Mouse (Mus musculus) heart, adult 18-20 months (tissue): ENCODE data around the gene Ptprn2. TPM values are rescaled to one million over a fixed set of nuclear protein-coding genes. Genes with fewer than 3 reads are reported as not detected.
A peak's percentile ranks its signal among the peaks of the same experiment; 100 is the strongest.

Experiments
- DNase-seq, 2 experiments: peaks; one replicate each; pipeline ENCODE4 v3.0.0; 2021 to 2022; ENCODE audit warnings: mixed read lengths in 1 of 2
- total RNA-seq, 2 experiments: library from RNA; stranded (reverse); gene quantifications; 2 replicates each; pipeline ENCODE4 v1.2.3; 2021

The Ptprn2 gene
- total RNA-seq, 2 experiments from 2014 or later, result 0.07 to 0.18 TPM

GRCm38 (mm10) chr12:116989144-116989543 lies 503.6 kb downstream of the Ptprn2 start:
- DNase-seq, result no peak

- DNase-seq, result no peak
Observed at GRCm38 (mm10) chr12:117001546-117002148, 516.1 kb downstream of the Ptprn2 start.

- DNase-seq, result no peak
Observed at GRCm38 (mm10) chr12:117016753-117017595, 531.5 kb downstream of the Ptprn2 start.

- DNase-seq, result no peak
Observed at GRCm38 (mm10) chr12:117017912-117018311, 532.4 kb downstream of the Ptprn2 start.

GRCm38 (mm10) chr12:117023235-117023634 lies 537.7 kb downstream of the Ptprn2 start:
- no peak for DNase-seq

GRCm38 (mm10) chr12:117024916-117025315 lies 539.4 kb downstream of the Ptprn2 start:
- peak; percentile 35 to 44 for DNase-seq

- DNase-seq, result no peak
Observed at GRCm38 (mm10) chr12:117025676-117026075, 540.2 kb downstream of the Ptprn2 start.

GRCm38 (mm10) chr12:117027351-117027750 lies 541.8 kb downstream of the Ptprn2 start:
- DNase-seq, result no peak

GRCm38 (mm10) chr12:117028333-117028961 lies 542.9 kb downstream of the Ptprn2 start:
- no peak for DNase-seq

- no peak for DNase-seq
Observed at GRCm38 (mm10) chr12:117033172-117033571, 547.7 kb downstream of the Ptprn2 start.

GRCm38 (mm10) chr12:117034506-117034905 lies 549.0 kb downstream of the Ptprn2 start:
- DNase-seq, result no peak

- peak; percentile 34 to 57 for DNase-seq
Observed at GRCm38 (mm10) chr12:117035243-117035642, 549.7 kb downstream of the Ptprn2 start.

GRCm38 (mm10) chr12:117039411-117039810 lies 553.9 kb downstream of the Ptprn2 start:
- no peak for DNase-seq

GRCm38 (mm10) chr12:117041409-117041808 lies 555.9 kb downstream of the Ptprn2 start:
- no peak for DNase-seq

GRCm38 (mm10) chr12:117042706-117043105 lies 557.2 kb downstream of the Ptprn2 start:
- no peak for DNase-seq

- DNase-seq, result no peak
Observed at GRCm38 (mm10) chr12:117047384-117048251, 562.1 kb downstream of the Ptprn2 start.

- no peak for DNase-seq
Observed at GRCm38 (mm10) chr12:117049829-117050228, 564.3 kb downstream of the Ptprn2 start.

GRCm38 (mm10) chr12:117053223-117053850 lies 567.8 kb downstream of the Ptprn2 start:
- no peak for DNase-seq

GRCm38 (mm10) chr12:117053851-117054769 lies 568.6 kb downstream of the Ptprn2 start:
- no peak for DNase-seq

GRCm38 (mm10) chr12:117054925-117055570 lies 569.5 kb downstream of the Ptprn2 start:
- no peak for DNase-seq
